Mouse (Mus musculus): ENCODE measurements around the gene Mier2.

Mier2 gene

DNA sequence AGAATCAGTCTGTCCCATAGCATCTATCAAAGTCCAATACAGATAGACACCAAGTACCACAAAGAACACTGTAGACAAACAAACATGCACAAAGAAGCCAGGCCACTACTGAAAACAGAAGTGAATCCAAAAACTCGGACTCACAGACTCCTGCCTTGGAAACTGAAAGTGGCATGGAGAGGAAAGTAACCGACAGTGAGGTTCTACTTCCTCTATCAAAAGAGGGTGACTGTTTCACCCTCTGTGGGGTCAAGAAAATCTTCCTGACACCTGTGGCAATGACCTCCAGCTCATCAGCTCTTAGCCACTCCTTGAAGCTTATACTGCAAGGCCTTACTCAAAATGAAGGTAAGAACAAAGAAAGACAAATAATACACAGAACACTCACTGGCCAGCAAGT is 48.3 kb downstream of the Mier2 start:
- peak in 1 of 2 experiments; percentile 12 for DNase-seq (ENCODE audit: low read depth in 1 of 2, low spot score in 2 of 2)

DNA sequence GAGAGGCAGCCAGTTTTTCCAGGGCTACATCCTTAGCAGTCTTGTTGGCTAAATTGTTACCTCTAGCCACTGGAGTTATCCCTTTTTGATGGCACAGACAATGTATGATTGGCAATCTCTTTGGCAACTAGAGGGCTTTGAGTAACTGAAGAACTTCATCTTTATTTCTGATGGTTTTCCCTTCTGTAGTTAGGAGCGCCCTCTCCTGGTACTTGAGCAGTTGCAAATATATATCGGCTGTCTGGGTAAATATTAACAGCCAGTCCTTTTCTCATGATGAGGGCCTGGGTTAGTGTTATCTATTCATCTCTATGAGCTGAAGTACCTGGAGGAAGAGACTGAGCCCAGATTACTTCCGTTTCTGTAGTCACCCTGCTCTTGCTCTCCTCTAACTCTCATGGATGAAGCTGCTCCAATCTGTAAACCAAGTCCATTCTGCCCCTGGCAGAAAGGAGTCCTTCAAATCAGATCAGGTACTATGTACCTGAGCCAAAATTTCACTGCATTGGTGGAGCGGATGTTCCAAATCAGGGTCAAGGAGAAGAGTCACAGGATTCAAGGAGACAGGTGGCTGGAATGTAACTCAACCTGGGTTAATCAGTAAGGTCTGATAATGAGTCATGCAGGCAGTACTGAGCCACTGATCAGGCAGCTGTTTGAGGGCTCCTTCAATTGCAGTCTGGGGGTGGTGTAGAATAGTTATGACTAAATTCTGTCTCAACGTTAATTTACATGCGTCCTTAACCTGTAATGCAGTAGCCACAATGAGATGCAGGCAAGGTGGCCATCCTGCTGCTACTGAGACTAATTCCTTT is 52.0 kb downstream of the Mier2 start:
- no peak for DNase-seq (ENCODE audit: low read depth in 1 of 2, low spot score in 2 of 2)

- DNase-seq (ENCODE audit: low read depth in 1 of 2, low spot score in 2 of 2): no peak
Observed at GRCm38 (mm10) chr10:79496701-79497288, 58.2 kb downstream of the Mier2 start.

DNA sequence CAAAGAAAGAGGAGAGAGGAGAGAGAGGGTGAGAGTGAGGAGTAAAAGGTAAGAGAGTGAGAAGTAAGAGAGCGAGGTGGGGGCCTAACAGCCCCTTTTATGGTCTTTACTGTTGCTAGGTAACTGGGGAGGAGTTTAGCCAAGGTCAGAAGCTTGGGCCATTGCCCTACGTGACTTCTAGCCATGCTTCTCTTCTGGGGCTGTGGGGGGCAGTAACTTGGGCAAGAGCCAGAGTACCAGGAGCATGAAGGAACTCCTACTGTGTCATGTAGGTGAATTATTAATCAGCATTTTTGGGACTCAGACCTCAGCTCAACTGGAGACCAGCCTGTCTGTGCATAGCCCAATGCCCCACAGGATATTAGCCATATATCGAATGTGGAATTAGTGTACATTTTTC is 59.1 kb downstream of the Mier2 start:
- no peak for DNase-seq (ENCODE audit: low read depth in 1 of 2, low spot score in 2 of 2)
